Mouse (Mus musculus) CH12.LX (cell line): ENCODE results near the gene Cfap74.

Experiments used
- CHD2 ChIP-seq: IDR thresholded peaks from 2 replicates; pipeline ENCODE4 v1.6.1; 2011; ENCODE audit warnings: low read length, improper control_type of control experiment
- CTCF ChIP-seq, 2 experiments: IDR thresholded peaks in 1 of 2; conservative IDR thresholded peaks in 1 of 2; 2 replicates each; pipeline ENCODE4 v1.5.1; 2011 to 2012; ENCODE audit warnings: low read depth in 2 of 2, low read length in 2 of 2, improper control_type of control experiment in 1 of 2, inconsistent platforms in 1 of 2, mild to moderate bottlenecking in 1 of 2, moderate library complexity in 1 of 2
- MAX ChIP-seq: IDR thresholded peaks from 2 replicates; pipeline ENCODE4 v1.6.1; 2011; ENCODE audit warnings: low read length, improper control_type of control experiment

DNA sequence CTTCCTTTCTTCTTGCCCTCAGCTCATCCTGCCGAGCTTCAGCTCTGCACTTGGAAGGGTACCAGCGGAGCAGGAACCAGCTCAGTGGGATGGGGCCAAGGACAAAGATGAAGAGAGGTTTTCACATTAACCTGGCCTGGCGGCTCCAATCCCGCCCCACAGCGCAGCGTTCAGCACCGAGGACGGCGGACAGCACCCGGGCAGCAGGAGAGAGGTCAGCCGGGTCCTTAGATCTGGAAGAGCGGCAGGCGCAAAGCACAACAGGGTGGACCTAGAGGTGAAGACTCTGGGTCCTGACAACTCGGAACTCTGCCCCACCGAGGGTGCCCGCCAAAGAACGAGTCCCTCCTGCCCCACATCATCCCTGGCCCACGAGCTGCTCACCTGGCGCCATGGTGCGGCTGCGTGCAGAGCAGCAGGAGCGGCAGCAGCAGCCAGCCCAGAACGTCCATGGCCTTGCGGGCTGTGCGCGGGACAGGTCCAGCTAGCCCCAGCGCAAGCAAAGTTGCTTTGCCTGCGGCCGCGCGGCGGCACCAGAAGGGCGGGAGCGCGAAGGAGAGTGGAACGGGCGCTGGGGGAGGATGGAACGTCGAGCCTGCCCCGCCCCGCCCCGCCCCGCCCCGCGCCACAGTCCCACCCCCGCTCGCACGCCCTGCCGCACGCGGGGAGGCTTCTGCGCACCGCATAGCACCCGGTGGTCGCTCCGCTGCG, 11.3 kb upstream of the Cfap74 start, which contains the start of gene Gabrd:
- TF ChIP-seq CTCF (conservative IDR thresholded peaks at IDR 0.05 in 1 of 2, IDR thresholded peaks at IDR 0.05 in 1 of 2; ENCODE audit: low read depth in 2 of 2, low read length in 2 of 2) (no peak), CHD2 (no peak), MAX (no peak)
